Mouse (Mus musculus): Measurements from ENCODE around the gene Stat5b.

Gene Stat5b

DNA sequence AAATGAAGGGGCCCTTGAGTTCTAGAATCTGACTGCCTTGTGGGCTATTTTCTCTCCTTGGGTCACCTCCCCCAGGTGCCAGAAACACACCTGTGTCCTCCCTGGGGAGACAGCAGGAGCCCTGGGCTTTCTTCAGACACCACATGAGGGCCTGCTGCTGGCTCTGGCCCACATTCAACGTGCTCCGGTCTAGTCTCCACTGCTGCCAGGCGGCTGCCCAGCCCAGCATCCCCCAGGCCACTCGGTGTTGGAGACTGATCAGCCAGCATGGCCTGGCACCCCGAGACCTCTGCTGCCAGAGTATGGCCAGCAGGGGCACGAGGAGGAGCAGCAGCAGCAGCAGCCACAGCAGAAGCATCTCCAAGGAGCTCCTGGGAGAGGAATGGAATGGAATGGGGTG, 80.5 kb downstream of the Stat5b start:
- DNase-seq (ENCODE audit: low read depth, low spot score): no peak

GRCm38 (mm10) chr11:100767871-100768270, 82.7 kb downstream of the Stat5b start:
- DNase-seq (ENCODE audit: low read depth, low spot score): no peak

- DNase-seq (ENCODE audit: low read depth, low spot score): no peak
Measured at GRCm38 (mm10) chr11:100766726-100767125, 83.8 kb downstream of the Stat5b start.

DNA sequence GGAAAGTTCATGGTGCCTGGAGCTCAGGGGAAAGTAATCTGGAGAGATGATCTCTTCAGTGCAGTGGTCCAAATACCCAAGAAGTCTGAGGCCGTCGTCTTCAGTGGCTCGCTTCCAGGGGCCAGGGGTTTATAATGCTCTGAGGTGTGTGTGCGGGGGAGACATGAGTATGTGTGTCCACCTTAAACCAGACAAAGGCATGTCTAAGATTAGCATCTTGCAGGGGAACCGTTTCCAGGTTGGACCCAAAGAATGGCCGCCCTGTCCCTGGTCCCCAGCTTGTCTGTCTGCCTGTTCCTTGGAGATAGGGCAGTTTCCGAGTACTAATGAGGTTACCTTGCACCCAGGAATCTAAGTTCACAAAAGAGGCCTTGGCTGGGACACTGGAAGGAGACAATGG, 87.7 kb downstream of the Stat5b start, which contains the start of gene Hcrt:
Gene Hcrt, minus strand, starts transcription at position 101 of the 400 bp plus-strand sequence.
- no peak for DNase-seq (ENCODE audit: low read depth, low spot score)

- peak; percentile 78 for DNase-seq (ENCODE audit: low read depth, low spot score)
Measured at GRCm38 (mm10) chr11:100761547-100762045, 88.9 kb downstream of the Stat5b start.

- DNase-seq (ENCODE audit: low read depth, low spot score): peak; percentile 13
Measured at GRCm38 (mm10) chr11:100759611-100760233, 90.8 kb downstream of the Stat5b start, which contains the start of gene Kcnh4. Gene Kcnh4 (minus strand): TSS chr11:100759942.

- DNase-seq (ENCODE audit: low read depth, low spot score): peak; percentile 45
Measured at GRCm38 (mm10) chr11:100758707-100759610, 91.6 kb downstream of the Stat5b start.

DNA sequence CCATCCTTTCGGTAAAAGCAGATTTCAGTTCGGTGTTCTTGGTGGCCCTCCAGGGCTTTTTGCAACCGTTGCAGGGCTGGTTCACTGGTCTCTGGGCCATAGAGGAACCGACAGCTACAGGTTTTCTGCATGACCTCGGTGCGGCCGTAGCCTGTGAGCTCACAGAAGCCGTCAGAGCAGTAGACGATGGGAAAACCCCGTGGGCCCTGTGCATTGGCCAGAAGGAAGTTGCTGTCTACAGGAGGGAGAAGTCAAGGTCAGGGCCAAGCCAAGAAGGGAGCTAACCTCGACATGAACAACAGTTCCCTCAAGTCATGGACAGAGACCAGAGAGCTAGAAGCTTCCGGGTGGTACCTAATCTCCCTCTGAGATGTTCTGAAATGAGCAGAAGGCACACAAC, 93.0 kb downstream of the Stat5b start:
- no peak for DNase-seq (ENCODE audit: low read depth, low spot score)

- no peak for DNase-seq (ENCODE audit: low read depth, low spot score)
Measured at GRCm38 (mm10) chr11:100756476-100756875, 94.0 kb downstream of the Stat5b start.

GRCm38 (mm10) chr11:100754693-100755057, 95.8 kb downstream of the Stat5b start:
- no peak for DNase-seq (ENCODE audit: low read depth, low spot score)

DNA sequence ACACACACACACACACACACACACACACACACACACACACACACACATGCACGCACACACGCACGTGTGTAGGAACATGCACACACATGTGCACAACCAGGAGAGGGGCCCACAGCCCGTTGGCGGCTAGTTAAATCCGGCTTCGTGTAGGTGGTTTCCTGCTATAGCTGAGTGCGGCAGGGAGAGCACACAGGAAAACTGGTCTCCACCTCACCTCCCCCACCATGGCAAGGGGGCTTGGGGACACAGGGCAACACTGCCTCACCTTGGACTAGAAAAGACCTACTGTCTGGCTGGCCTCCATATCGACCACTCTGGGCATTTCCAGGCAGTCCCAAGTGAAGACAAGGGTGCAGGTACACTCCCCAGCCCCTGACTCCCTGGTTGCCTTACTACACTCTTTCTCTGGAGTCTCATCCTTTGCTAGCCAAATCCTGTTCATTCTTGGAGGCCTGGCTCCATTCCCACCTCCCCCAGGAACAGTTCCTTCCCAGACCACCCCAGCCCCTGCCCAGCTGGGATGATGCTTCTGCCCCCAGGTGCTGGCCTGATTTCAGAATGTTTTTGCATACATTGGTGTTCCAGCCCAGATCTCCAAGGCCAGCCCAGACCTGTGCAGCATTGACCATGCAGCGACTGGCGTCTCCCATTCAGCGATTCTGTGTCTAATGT, 96.4 kb downstream of the Stat5b start:
- no peak for DNase-seq (ENCODE audit: low read depth, low spot score)

DNA sequence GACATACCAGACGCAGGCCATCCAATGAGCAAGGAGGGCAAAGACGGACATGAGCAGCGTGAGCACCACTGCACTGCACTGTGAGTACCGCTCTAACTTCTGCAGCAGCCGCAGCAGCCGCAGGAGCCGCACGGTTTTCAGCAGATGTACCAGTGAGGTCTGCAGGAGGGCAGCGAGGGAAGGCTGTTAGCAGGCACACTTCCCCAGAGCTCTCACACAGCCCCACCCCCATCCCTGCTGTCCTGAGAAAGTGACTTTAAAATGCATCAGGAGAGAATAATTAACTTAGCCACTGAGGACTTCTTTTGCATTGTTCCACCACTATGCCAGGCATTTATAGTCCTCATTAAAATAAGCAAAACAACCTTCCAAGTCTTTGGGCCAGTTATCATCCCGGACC, 98.2 kb downstream of the Stat5b start:
- DNase-seq (ENCODE audit: low read depth, low spot score): no peak

DNA sequence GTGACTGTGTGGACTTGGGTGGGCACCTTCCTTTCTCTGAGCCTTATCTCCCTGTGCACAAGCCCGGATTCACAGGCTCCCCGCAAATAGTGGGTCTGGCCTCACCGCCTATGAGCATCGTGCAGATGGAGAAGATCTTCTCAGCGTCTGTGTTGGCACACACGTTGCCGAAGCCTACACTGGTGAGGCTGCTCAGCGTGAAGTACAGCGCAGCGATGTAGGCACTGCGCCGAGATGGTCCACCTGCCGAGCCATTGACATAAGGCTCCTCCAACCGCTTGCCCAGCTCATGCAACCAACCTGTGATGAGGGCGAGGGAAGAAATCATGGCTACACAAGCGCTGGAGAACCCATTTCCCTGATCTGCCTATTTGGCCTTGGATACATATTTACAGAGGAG, 100.4 kb downstream of the Stat5b start:
- no peak for DNase-seq (ENCODE audit: low read depth, low spot score)

DNA sequence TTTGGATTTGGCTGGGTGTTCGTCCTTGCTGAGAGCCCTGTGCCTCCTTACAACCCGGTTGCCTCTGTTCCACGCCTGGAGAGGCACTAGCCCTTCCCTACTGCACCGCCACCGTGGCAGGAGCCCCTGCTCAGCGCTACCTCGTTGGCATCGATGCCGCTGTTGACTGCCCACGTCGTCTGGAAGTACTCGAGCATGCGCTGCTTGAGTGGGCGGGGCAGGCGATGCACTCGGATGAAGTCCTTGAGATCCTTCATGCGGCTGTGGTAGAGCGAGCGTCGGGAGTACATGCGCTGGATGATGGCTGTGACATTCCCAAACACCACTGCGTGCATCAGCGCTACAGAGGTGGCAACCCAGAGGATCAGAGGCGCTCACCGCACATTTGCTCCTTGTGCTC, 101.1 kb downstream of the Stat5b start:
- no peak for DNase-seq (ENCODE audit: low read depth, low spot score)

DNA sequence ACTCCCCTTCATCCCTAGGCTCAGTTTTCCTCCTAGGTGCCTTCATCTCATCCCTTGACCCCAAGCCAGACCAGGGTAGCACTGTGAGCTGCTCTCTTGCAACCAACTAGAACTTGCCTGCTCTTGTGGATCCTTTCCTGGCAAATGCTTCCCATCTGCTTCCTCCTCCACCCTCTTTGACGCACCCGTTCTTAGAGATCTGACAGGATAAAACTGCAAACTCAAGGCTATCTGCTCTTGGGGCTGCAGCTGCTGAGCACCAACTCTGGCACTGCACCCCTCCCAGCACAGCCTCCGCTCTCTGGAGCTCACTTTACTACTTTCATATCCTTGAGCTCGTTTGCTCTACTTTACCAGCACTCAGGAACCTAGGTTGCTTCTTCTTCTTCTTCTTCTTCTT, 101.9 kb downstream of the Stat5b start:
- DNase-seq (ENCODE audit: low read depth, low spot score): no peak

DNA sequence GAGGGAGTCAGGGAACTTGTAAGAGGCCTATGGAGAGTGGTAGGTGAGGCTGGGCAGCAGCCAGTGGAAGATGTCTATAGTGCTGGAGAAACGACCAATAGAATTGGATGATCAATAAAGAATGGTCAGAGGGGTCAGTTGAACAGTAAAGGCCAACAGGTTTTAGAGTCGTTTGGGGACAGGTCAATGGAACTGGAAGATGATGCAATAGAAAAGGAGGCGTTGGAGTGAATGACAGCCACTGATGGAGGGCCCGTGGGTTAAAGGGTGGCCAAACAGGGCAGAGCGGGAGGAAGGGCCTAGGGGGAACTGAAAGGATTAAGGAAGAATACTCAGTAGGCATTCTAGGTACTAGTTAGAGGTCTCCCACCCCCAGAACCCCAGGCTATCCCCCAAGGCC, 103.4 kb downstream of the Stat5b start:
- no peak for DNase-seq (ENCODE audit: low read depth, low spot score)

GRCm38 (mm10) chr11:100746546-100746945, 104.0 kb downstream of the Stat5b start:
- no peak for DNase-seq (ENCODE audit: low read depth, low spot score)

DNA sequence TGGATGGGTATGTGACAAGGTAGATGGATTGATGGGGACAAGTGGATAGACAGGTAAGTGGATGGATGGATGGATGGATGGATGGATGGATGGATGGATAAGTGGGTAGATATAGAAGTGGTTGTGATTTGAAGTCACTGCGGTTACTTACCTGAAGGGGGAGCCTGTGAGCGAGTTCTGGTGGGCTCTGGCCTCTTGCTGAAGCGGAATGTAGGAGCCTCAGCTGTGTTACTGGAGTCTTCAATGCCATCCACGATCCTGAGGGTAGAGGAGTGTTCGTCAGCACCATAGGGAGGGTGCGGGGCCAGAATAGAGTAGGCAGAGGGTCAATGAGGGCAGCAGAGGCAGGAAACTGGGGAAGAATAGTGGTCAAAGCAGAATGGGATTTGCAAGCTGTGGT, 105.4 kb downstream of the Stat5b start:
- DNase-seq (ENCODE audit: low read depth, low spot score): peak; percentile 65

GRCm38 (mm10) chr11:100741348-100741747, 109.2 kb downstream of the Stat5b start:
- no peak for DNase-seq (ENCODE audit: low read depth, low spot score)

DNA sequence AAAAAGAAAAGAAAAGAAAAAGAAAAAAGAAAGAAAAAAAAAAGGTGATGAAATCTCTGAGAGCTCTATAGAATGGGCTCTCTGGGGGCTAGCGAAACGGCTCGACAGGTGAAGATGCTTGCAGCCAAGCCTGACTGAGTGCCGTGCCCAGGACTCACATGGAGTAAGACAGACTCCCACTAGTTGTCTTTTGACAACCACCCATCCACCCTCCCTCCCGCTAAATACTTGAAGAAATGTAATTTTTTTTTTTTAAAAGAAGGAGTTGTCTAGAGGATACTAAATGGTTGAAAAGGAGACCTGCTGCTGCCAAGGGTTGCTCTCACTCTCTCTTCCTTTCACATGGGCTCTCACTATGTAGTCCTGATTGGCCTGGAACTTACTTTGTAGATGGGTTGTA, 111.8 kb downstream of the Stat5b start:
- DNase-seq (ENCODE audit: low read depth, low spot score): no peak

- peak; percentile 100 for DNase-seq (ENCODE audit: low read depth, low spot score)
Measured at GRCm38 (mm10) chr11:100738066-100738604, 112.4 kb downstream of the Stat5b start, which contains the start of gene Rab5c. Gene Rab5c (minus strand): TSS chr11:100738215.

Data from 3T3-L1 (cell line).